Comparison of ENCODE assay signal across 25 mouse cellular contexts in genomic region chr5:122718400-122718799, GRCm38 (mm10). TPM values are rescaled to one million over a fixed set of nuclear protein-coding genes. Genes with fewer than 3 reads are reported as not detected.
DNase-seq lines count a peak whose midpoint lies in the region; ATAC-seq and TF ChIP-seq lines count a peak whose summit lies in the region.
"Had no signal": no experiment of that assay in that cellular context is flagged by ENCODE, and none has a peak within 500 bp of the region (broad histone marks: within the 10 kb centered on the region; RNA-seq: fewer than 3 reads in every experiment).

No protein-coding gene starts in this region.

- H3K4me2 ChIP-seq in kidney, embryonic 16.5 days (replicated peaks; ENCODE audit: low read depth, low read length) = no peak overlapping the region
- no peak overlapping the region for H3K4me2 ChIP-seq in lung, postnatal 0 days (replicated peaks; ENCODE audit: low read depth, low read length)
- H3K4me2 ChIP-seq in stomach, postnatal 0 days (replicated peaks; ENCODE audit: low read depth) = no peak overlapping the region
- H3K4me2 ChIP-seq: embryonic facial prominence, embryonic 15.5 days; heart, embryonic 13.5 days; limb, embryonic 13.5 days; liver, embryonic 13.5 days; midbrain, embryonic 15.5 days; stomach, embryonic 15.5 days had no signal

- no peak for TF ChIP-seq CTCF in lung, postnatal 0 days (IDR thresholded peaks at IDR 0.05)
- no peak for TF ChIP-seq CTCF in stomach, postnatal 0 days (IDR thresholded peaks at IDR 0.05; ENCODE audit: low read depth)

- no peaks in the 10 kb centered on the region for H3K4me1 ChIP-seq in kidney, embryonic 16.5 days (ENCODE audit: insufficient read depth, low read length)
- no peaks in the 10 kb centered on the region for H3K4me1 ChIP-seq in lung, postnatal 0 days (ENCODE audit: insufficient read depth, low read depth, low read length)
- no peaks in the 10 kb centered on the region for H3K4me1 ChIP-seq in stomach, postnatal 0 days (replicated peaks; ENCODE audit: control insufficient read depth, insufficient read depth)
- H3K4me1 ChIP-seq: embryonic facial prominence, embryonic 15.5 days; forebrain, embryonic 10.5 days; liver, embryonic 13.5 days; midbrain, embryonic 15.5 days; stomach, embryonic 15.5 days had no signal

- TF ChIP-seq EP300 in lung, postnatal 0 days (IDR thresholded peaks at IDR 0.05) = no peak
- TF ChIP-seq EP300 in stomach, postnatal 0 days (optimal IDR thresholded peaks at IDR 0.05) = no peak

- WGBS in kidney, embryonic 16.5 days = 61% methylated on average over 7 of the region's 7 CpGs
- 26% methylated on average over 7 of the region's 7 CpGs for WGBS in lung, postnatal 0 days
- 42% methylated on average over 7 of the region's 7 CpGs for WGBS in stomach, postnatal 0 days

- no peak overlapping the region for H3K27ac ChIP-seq in kidney, embryonic 16.5 days (ENCODE audit: low read length)
- no peak overlapping the region for H3K27ac ChIP-seq in lung, postnatal 0 days (ENCODE audit: low read length)
- H3K27ac ChIP-seq in stomach, postnatal 0 days (replicated peaks) = no peak overlapping the region
- H3K27ac ChIP-seq: embryonic facial prominence, embryonic 15.5 days; forebrain, embryonic 10.5 days; gastrocnemius, adult 2 months; heart, embryonic 13.5 days; limb, embryonic 13.5 days; liver, embryonic 13.5 days; midbrain, embryonic 15.5 days; stomach, embryonic 15.5 days had no signal

- no peaks in the 10 kb centered on the region for H3K36me3 ChIP-seq in kidney, embryonic 16.5 days (ENCODE audit: insufficient read depth, low read length)
- 0 out of 2 replicates have a peak, but pooled peaks cover 4% of the 10 kb centered on the region for H3K36me3 ChIP-seq in lung, postnatal 0 days (ENCODE audit: insufficient read depth, low read length)
- H3K36me3 ChIP-seq in stomach, postnatal 0 days (ENCODE audit: control insufficient read depth, insufficient read depth, low read length) = no peaks in the 10 kb centered on the region
- H3K36me3 ChIP-seq: embryonic facial prominence, embryonic 15.5 days; forebrain, embryonic 10.5 days; limb, embryonic 13.5 days; midbrain, embryonic 15.5 days; stomach, embryonic 15.5 days had no signal

- H3K27me3 ChIP-seq in kidney, embryonic 16.5 days (ENCODE audit: insufficient read depth, low read length) = no peaks in the 10 kb centered on the region
- no peaks in the 10 kb centered on the region for H3K27me3 ChIP-seq in lung, postnatal 0 days (replicated peaks; ENCODE audit: insufficient read depth, low read length)
- H3K27me3 ChIP-seq in stomach, postnatal 0 days (ENCODE audit: control insufficient read depth, insufficient read depth, low read length) = no peaks in the 10 kb centered on the region
- H3K27me3 ChIP-seq: embryonic facial prominence, embryonic 15.5 days; heart, embryonic 13.5 days; limb, embryonic 13.5 days; liver, embryonic 13.5 days; midbrain, embryonic 15.5 days; stomach, embryonic 15.5 days had no signal

- no peak overlapping the region for H3K4me3 ChIP-seq in kidney, embryonic 16.5 days (ENCODE audit: low read length)
- no peak overlapping the region for H3K4me3 ChIP-seq in lung, postnatal 0 days (ENCODE audit: low read depth, low read length)
- H3K4me3 ChIP-seq in stomach, postnatal 0 days (ENCODE audit: low read depth, low read length) = no peak overlapping the region
- H3K4me3 ChIP-seq: embryonic facial prominence, embryonic 15.5 days; forebrain, embryonic 10.5 days; gastrocnemius, adult 2 months; heart, embryonic 13.5 days; limb, embryonic 13.5 days; liver, embryonic 13.5 days; midbrain, embryonic 15.5 days; stomach, embryonic 15.5 days had no signal

- 0 out of 2 replicates have a peak, but pooled peaks cover 3% of the 10 kb centered on the region for H3K9me3 ChIP-seq in kidney, embryonic 16.5 days (ENCODE audit: low read length)
- H3K9me3 ChIP-seq in lung, postnatal 0 days (ENCODE audit: low read length) = no peaks in the 10 kb centered on the region
- no peaks in the 10 kb centered on the region for H3K9me3 ChIP-seq in stomach, postnatal 0 days (ENCODE audit: control insufficient read depth, low read length)
- H3K9me3 ChIP-seq: embryonic facial prominence, embryonic 15.5 days; forebrain, embryonic 10.5 days; liver, embryonic 13.5 days; midbrain, embryonic 15.5 days; stomach, embryonic 15.5 days had no signal

- peak; percentile 31; the same call in 1 of the 2 replicates for ATAC-seq in kidney, embryonic 16.5 days (ENCODE audit: low FRiP score, low TSS enrichment)
- ATAC-seq in lung, postnatal 0 days = peak; percentile 67
- ATAC-seq in stomach, postnatal 0 days (ENCODE audit: low FRiP score, low TSS enrichment) = peak; percentile 56; the same call in 1 of the 2 replicates
- ATAC-seq: forebrain, postnatal 0 days; hindbrain, embryonic 16.5 days; midbrain, embryonic 15.5 days had no signal

- no peak overlapping the region for H3K9ac ChIP-seq in kidney, embryonic 16.5 days (replicated peaks; ENCODE audit: low read length)
- H3K9ac ChIP-seq in lung, postnatal 0 days (replicated peaks; ENCODE audit: low read depth) = no peak overlapping the region
- no peak overlapping the region for H3K9ac ChIP-seq in stomach, postnatal 0 days (ENCODE audit: low read length)
- H3K9ac ChIP-seq: embryonic facial prominence, embryonic 15.5 days; forebrain, postnatal 0 days; heart, embryonic 13.5 days; limb, embryonic 13.5 days; liver, embryonic 13.5 days; midbrain, embryonic 15.5 days; stomach, embryonic 15.5 days had no signal

- no peak for DNase-seq in kidney, adult 18-20 months
- peak; percentile 68 for DNase-seq in lung, postnatal 0 days (ENCODE audit: low spot score)
- DNase-seq in lung, postnatal 36 days = no peak
- peak; percentile 56 for DNase-seq in lung, postnatal 10 days
- DNase-seq in stomach, postnatal 0 days (ENCODE audit: low spot score) = no peak
- DNase-seq in urinary bladder, postnatal 10 days (ENCODE audit: low spot score) = no peak
- DNase-seq in gastrocnemius, postnatal 25 days = no peak
- DNase-seq: adrenal gland, postnatal 10 days; B cell, adult 2 months; cerebellum, adult 11 months; cerebellum, postnatal 10 days; forebrain, postnatal 0 days; gastrocnemius, adult 2 months; heart, adult 11 months; kidney, adult 2 months; liver, embryonic 13.5 days; right cerebral cortex, postnatal 25 days had no signal

RNA-seq across cellular contexts. Expression of gene P2rx4, which starts 11.1 kb away (rescaled TPM):
- 25.0 and 26.1 TPM in 2 replicates for polyA plus RNA-seq in kidney, embryonic 16.5 days (2015; fragmentation: Nextera tagmentation; extraction: Ambion mirVana)
- 57.8 and 61.1 TPM in 2 replicates for polyA plus RNA-seq in lung, postnatal 0 days (2015; fragmentation: Nextera tagmentation; extraction: Ambion mirVana)
- polyA plus RNA-seq in stomach, postnatal 0 days (2015; fragmentation: Nextera tagmentation; extraction: Ambion mirVana) = 22.8 and 24.7 TPM in 2 replicates
- total RNA-seq in gastrocnemius, postnatal 25 days (2021) = 1 to 10 TPM; 3.9 to 4.2 TPM

Comparison
In these comparisons a context has a peak if more than half of its experiments do, and no peak if none do; other contexts are left out.
1. DNase-seq: peak in lung, postnatal 0 days (single experiment) and lung, postnatal 10 days (single experiment); none in kidney, adult 18-20 months (single experiment), lung, postnatal 36 days (single experiment), stomach, postnatal 0 days (single experiment), urinary bladder, postnatal 10 days (single experiment) and gastrocnemius, postnatal 25 days (single experiment).
2. Peak in every context shown above with its lines, with median percentiles within 50 percentile points of each other: ATAC-seq.